Mouse (Mus musculus) gonadal fat pad, adult 2 months (tissue): Measurements from ENCODE around the gene Eif4g3. TPM values are rescaled to one million over a fixed set of nuclear protein-coding genes. Genes with fewer than 3 reads are reported as not detected.
"Not testable (repeated sequence)": the region's sequence is repeated elsewhere in the genome, so short reads cannot be mapped to it uniquely, and the experiment has no call there.

Experiments used
- DNase-seq: peaks from one replicate; pipeline ENCODE4 v3.0.0-alpha.2; 2012; ENCODE audit warnings: low read depth
- polyA plus RNA-seq: library from polyadenylated mRNA; depleted of rRNA; stranded (reverse); fragments of >200 nt; gene quantifications from 2 replicates; pipeline ENCODE4 v1.2.3, GENCODE M21; 2012

The Eif4g3 gene
- polyA plus RNA-seq, 1 experiment: 40.9 TPM

DNA sequence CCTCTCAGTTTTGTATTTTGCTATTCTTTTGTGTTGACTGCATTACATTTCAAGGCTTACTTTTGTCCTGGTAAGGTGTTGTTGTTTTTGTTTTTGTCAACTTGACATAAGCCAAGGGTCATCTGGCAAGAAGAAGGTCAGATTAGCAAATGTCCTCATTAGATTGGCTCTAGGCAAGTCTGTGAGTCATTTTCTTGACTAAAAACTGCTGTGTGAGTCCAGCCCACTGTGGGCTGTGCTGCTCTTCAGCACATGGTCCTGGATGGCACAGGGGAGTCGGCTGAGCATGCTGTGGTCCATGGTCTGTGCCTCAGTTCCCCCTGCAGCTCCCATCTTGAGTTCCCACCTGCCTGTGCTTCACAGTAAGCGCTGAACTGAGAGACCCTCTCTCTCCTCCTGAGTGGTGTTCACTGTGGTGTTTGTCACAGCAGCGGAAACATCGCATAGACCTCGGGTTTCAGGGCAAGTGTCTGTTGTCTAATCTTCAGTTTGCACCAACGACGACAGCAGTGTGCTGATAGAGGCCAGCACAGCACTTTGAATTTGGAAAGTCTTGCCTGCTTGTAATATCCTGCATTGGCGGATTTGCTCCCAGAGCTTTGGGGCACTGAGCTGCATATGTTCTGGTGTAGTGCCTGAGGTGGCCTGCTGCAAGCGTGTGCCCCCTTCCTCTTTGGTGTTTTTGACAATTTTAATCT lies 30.7 kb downstream of the Eif4g3 start:
- DNase-seq: no peak

DNA sequence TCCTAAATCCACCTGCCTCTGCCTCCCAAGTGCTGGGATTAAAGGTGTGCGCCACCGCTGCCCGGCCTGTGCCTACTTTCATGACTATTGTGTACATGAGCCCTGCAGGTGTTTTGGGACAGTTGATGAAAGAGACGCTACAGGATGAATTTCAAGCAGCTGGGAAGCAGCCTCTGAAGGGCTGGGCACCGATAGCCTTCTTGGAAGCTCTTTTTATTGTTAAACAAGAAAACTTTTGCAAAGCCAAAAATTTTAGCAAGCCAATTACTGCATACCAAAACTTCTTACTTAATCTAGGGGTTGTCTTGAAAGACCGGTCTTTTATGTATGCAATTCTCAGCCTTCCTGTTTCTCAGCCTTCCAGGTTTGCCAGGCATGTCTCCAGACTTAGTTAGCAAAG lies 36.3 kb downstream of the Eif4g3 start:
- peak; percentile 79 for DNase-seq

DNA sequence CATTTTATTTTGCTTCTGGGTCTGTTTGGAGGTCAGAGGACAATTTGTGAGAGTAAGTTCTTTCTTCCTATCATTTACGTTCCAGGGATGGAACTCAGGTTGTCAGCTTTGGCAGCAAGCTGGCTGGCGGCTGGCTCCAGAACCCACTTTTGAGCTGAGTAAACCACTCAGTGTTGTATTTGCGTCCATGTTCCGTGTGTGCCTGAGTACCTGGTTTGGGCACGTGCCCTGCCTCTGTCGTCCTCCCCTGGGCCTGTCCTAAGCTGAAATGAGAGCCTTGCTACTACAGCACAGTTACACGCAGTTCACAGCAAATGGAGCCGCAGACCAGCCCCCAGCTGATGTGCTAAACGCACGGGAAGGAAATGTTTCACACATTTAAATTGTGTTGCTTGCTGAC lies 39.0 kb downstream of the Eif4g3 start:
- no peak for DNase-seq

DNA sequence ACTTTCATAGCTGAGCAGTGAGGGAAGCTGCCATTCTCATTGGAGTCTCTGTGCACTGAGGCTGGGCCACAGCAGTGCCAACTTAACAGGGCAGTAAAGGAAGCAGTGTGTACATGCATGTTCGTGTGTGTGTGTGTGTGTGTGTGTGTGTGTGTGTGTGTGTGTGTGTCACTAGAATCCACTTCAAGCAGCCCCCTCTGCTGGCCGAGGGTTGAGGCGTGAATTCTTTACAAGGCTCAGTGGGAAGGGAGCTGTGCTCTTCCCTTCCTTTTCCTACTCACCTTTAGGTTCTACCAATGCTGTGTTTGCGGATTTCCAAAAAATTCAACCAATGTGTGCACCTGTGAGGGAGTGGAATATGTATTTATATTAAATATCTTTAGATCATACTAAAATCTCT lies 41.0 kb downstream of the Eif4g3 start:
- no peak for DNase-seq

DNA sequence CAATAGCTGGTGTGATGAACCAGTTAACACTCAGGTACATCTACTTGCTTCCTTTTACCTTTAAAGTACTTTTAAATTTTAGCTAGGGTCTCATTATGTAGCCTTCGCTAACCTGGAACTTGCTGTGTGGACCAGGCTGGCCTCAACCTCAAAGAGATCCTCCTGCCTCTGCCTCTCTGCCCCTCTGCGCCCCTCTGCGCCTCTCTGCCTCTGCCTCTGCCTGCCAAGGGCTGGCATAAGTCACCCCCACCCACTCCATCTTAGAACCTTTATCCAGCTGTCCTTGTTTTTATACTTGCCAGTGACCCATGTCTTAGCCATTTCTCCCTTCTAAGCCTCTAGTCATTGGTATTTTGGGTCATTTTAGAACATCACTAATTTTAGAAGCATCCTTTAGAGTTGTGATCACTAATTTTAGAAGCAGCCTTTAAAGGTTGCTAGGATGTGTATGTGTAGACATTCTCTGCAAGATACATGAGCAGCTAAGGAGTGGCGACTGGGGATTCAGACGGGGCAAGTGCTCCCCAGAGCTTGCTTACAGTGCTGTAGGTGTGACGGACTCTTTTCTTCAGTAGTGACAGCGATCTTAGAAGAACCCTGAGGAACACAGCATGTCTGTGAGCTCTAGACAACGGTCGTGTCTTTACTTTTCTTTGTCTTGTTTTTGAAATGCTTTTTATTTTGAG lies 42.8 kb downstream of the Eif4g3 start:
- DNase-seq: no peak

DNA sequence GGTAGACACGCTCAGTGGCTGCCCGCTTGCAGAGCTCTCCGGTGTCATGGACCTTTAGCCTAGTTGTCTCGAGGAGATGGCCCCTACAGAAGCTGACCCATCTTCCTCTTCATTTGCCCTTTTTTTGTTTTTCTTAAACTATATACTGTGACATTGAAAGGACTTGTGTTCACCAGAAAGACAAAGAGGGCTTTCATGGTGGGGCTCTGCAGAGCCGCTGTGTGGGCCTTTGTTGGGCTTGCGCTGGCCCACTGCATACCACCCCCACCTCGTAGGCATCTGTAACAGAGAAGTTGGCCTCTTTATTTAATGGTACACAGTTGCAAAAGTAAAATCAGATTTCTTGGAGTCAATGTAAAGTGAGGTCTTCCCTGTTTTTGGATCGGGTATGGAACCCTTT lies 44.3 kb downstream of the Eif4g3 start:
- no peak for DNase-seq

DNA sequence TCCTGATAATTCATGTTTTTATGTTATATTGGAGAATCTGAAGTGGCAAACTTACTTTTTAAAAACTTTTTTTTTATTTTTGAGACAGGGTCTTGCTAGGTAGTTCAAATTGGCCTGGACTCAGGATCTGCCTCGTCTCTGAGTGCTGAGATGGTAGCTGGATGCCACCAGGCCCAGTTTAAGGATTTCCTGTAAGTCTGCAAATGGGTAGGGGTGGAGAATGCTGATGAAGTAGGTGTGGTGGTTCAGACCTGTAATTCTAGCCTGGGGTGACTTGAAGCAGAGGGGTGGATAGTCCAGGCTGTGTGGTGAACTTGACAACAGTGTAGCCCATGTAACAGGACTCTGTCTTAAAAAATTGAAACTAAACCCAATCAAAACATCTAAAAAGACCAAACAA lies 45.1 kb downstream of the Eif4g3 start:
- no peak for DNase-seq

DNA sequence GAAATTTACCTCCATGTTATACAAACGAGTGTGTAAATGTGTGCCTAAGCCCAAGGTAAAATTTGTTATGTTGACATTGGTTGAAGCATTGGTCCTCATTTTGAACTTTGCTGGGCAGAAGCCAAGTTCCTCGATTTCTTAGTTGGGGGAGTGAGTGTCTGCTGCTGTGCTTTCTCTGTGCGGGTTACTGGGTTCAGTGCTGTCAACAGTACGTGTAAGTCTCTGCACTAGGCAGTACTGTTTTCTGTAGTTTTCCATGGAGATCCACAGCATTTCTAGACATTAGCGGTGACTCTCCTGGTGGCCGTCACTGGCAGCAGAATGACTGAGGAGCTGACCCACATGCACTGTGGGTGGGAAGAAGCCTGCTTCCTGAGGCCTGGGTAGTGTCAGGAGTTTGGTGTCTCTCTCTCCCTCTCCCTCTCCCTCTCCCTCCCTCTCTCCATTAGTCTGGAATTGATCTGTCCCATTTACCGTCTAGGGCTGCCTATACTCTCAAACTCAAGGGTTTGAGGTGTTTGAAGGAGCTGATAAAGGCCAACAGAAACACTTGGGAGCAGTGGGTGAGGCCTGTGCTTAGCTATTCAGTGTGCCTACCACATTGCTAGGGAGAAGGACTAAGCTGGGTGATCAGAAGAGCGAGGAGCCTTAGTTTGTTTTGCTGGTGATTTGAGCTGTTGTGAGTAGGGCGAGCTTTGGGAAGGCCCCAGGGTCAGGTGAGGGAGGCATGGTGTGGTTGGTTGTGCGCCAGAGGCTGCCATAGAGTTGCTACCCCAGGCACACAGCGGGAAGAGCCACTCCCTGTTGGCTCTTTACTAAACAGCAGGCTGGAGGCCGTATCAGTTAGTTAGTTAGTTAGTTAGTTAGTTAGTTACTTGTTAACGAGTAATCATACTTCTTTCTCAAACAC lies 45.8 kb downstream of the Eif4g3 start:
- DNase-seq: no peak

DNA sequence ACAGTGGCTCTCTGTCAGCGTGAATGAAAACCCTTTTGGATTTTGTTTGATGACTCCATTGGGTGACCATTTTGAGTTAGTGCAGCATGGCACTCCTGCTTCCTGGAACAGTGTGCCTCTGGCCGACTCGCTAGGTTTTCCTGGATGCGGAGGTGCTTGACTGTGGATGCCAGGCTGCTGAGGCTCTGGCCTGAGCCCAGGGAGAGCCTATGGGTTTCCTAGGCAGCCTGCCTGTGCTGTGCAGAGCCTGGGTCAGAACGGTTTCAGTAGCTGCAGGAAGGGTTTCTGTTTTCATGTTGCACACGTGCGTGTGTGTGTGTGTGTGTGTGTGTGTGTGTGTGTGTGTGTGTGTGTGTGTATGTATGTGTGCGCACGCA lies 46.4 kb downstream of the Eif4g3 start:
- DNase-seq: no peak

DNA sequence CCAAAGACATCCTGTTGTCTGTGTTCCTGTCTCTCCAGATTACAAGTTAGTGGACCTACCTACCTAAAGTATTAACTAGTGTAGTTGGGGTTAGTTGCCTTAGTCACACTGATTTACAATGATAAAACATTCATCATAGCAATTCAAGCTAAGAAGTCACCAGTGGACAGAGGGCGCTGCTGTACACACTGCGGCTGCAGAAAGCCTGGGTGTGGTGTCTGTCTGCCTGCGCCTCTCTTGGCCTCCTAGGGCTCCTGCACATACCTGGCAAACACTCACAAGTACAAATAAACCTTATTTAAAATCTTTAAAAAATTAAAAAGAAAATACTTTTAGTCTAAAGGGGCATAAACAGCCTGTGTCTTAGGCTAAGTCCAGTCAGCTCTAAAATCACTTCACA lies 47.8 kb downstream of the Eif4g3 start:
- DNase-seq: no peak

DNA sequence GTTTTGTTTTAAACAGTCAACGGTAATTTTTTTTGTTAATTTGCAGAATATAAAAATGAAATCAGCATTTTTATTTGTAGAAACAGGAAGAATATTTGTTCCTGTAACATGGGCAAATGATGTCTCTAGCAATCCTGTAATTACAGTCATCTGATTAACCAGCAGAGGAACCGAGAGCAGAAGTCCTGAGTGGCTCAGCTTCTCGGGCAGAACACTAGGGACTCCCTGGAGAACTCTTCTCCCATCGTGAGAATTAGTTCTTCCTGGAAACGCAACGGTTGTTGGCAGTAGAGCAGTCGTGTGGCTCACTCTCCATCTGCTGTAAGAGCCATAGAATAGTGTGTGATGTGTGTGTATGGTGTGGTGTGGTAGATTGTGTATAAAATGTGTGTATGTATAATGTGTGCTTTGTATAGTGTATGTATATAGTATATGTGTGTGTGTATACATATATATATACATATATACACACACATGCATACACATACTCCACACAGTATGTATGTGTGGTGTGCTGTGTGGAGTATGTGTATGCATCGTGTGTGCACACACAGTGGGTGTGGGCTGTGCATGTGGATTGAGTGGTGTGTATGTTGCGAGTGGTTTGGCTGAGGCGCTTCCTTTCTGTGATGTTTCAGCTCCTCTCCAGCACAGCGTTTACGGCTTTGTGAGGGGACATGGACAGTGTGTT lies 48.9 kb downstream of the Eif4g3 start:
- no peak for DNase-seq

DNA sequence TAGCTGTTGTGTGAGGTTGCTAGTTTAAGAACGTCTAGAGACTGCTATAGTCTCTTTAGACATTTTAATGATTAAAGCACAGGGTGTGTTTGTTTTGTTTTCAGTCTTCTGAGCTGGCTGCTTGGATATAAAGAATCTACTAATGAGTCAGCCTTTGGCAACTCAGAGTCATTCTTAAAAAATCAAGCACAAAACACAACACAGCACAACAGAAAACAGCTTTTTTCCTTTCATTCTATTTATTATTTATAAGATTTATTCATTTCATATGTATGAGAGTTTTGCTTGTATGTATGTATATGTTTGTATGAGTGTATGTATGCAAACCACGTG lies 49.4 kb downstream of the Eif4g3 start:
- DNase-seq: no peak

DNA sequence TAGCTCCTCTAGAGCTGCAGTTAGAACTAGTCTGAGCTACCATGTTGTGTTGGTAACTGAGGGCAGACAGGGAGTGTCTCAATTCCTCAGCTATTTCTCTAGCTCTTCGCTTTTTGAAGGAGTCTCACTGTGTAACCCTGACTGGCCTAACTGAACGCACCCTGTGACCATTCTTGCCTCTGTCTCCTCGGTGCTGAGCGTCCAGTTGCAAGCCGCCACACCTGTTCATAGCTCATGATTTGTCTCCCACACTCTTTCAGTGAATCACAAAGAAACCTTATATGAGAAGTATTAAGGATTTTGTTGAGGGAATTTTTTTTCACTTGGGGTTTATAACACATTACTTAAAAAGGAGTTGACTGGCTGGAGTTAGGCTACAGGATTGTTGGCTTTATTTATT lies 49.8 kb downstream of the Eif4g3 start:
- DNase-seq: no peak

DNA sequence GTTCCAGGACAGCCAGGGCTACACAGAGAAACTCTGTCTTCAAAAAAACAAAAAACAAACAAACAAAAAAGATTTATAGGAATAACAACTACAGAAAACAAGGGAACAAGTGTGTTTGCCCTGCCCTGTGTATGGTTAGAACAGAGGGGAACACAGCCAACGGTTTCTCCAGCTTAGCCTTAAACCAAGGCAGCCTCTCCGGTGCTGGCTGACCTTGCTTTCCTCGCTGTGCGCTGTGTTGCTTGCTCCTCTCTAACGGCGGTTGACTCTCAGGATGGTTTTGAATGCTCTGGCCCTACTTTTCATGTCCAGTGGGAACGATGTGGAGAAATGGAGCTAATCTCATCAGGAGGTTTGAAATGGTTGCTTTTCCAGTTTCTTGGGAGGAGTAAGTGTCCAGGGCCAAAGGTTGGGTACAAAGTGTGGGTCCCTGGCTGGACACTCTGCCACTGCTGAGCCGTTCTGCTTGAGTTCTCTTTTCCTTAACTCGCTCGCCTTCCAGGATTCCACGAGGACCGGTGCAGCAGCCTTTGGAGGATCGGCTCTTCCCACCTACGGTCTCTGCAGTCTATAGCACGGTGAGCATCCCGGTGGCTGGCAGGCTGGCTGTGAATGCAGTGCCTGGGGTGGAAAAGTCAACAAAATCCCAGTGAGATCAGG lies 52.1 kb downstream of the Eif4g3 start:
- DNase-seq: no peak

DNA sequence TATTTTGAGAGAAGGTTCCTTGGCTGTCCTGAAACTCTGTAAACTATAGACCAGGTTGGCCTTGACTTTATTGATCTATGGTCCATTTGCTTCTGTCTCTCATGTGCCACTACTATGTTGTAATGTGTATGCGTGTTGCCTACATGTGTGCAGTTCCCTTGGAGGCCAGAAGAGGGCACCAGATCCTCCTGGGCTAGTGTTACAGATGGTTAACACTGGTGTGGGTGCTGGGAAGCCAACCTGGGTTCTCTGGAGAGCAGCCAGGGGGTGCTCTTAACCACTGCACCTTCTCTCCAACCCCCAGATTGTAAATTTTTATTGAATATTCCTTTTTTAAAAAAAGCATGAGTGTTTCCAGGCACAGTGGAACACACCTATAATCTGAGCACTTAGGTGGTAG lies 53.0 kb downstream of the Eif4g3 start:
- no peak for DNase-seq

DNA sequence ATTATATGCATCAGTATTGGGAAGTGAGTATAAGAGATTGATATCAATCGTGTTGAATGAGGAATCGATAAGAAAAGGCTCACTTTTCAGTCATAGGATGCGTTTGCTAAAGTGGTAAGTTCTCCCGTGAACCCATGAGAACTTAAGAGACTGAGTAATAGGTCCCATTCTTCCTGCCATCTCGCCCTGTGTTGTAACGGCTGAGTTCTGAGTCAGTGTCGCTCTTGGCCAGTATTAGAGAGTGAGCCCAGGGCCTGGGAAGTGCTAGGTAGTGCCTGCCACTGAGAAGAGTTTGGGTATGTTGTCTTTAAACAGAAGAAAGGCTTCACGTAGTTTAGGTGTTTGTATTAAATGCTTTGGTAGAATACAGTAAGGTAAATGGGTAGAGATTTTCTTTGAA lies 53.5 kb downstream of the Eif4g3 start:
- no peak for DNase-seq

DNA sequence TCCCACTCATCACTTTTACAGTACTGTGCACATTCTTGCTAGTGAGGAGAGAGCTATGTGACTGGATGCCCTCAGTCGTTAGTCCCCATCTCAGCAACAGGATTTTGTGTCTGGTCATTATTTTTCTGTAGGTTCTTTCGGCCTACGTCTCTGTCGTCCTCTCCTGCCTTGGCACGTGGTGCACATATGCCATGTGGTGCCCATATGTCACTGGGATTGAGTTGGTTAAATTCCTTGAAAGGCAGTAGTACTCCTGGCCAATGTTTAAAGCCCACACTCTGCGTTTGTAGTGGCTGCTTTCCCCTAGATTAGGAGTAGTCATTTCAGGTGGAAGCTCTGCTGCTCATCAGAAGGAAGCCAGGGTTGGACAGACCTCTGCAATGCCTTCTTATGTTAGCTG lies 56.7 kb downstream of the Eif4g3 start:
- DNase-seq: no peak

DNA sequence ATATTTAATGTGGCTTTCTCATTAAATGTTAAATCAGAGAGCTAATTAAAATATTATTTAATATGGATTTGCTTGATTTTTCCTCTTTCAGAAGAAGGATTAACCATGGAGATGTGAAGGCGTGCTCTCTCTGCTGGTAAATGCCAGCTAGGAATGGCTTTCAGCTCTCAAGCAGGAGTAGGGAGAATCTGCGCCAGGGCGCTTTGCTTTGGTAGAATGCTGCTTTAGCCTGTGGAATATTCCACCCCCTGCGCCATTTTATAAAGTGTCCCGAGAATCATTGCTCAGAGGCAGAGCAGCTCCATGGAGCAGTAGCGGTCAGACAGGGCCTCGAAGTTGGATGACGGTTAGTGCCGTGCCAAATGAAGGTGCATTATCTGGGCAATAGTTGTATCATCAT lies 58.7 kb downstream of the Eif4g3 start:
- DNase-seq: no peak

DNA sequence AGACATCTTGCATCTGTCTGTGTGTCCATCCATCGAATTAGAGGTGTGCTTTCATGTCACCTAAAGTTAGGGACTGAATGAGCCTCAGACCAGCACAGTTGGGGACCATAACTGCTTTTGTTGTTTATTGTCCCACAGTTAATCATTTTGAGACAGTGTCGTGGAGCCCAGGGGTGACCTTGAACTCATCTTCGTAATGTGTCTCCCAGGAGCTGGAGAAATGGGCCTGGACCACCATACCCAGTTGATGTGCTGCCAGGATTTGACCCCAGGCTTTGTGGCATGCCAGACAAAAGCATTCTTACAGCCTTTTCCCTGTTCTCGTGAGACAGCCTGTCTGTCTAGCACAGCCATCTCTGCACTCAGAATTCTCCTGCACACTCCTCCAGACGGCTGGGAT lies 63.8 kb downstream of the Eif4g3 start:
- DNase-seq: no peak

DNA sequence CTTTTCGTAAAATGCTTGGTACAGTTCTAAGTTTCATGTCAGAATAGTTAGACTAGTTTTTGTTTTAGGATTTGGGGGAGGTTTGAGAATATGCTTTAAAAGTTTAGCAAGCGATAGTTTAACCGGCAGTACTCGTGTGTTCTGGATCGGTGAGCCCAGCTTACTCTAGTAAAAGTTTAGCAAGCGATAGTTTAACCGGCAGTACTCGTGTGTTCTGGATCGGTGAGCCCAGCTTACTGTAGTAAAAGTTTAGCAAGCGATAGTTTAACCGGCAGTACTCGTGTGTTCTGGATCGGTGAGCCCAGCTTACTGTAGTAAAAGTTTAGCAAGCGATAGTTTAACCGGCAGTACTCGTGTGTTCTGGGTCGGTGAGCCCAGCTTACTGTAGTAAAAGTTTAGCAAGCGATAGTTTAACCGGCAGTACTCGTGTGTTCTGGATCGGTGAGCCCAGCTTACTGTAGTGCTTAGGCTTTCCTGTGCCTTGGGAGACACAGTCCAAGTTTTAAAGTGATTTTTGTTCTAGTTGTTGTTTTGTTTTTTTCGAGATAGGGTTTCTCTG lies 64.5 kb downstream of the Eif4g3 start:
- not testable (repeated sequence) for DNase-seq

DNA sequence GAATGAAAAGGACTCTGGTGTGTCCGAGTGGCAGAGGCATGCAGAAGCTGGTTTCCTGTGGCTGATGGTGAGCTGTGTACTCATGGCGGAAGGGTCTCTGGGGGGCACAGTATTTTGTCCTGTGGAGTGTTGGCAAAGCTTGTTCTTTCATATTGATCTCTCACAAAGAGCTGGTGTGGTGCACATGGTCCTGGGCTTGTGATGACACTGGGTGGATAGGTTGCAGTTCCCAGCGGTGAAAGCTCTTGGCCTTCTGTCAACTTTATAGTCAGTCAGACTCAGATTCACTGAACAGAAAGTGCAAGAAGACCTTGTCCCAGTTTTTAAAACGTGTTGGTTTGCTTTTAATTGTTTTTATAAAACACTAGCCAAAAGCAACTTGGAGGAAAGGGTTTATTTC lies 68.3 kb downstream of the Eif4g3 start:
- DNase-seq: no peak
